Mouse (Mus musculus): Measurements from ENCODE around the gene Ntm. TPM values are rescaled to one million over a fixed set of nuclear protein-coding genes. Genes with fewer than 3 reads are reported as not detected.
A peak's percentile ranks its signal among the peaks of the same experiment; 100 is the strongest.

Gene Ntm
- polyA plus RNA-seq, 1 experiment from 2014 or later, result 14.3 TPM

GRCm38 (mm10) chr9:29956936-29957335 is 6.0 kb downstream of the Ntm start:
- H3K9me3 ChIP-seq (ENCODE audit: control insufficient read depth, low read length), result no peaks in the 10 kb centered on the region
- H3K4me2 ChIP-seq (ENCODE audit: low read depth, low read length, severe bottlenecking), result no peak overlapping the region
- no peak overlapping the region for H3K9ac ChIP-seq (ENCODE audit: low read length)
- peaks cover 6% of the 10 kb centered on the region for H3K27me3 ChIP-seq (ENCODE audit: control insufficient read depth, insufficient read depth, low read length)
- H3K27ac ChIP-seq (ENCODE audit: low read depth, low read length), result no peak overlapping the region
- WGBS, result 84% methylated on average over 5 of the region's 5 CpGs
- ATAC-seq (replicated peaks; ENCODE audit: low FRiP score) (no peak), DNase-seq (ENCODE audit: low spot score) (no peak)
- no peak overlapping the region for H3K4me3 ChIP-seq (ENCODE audit: low read depth, low read length)
- no peaks in the 10 kb centered on the region for H3K36me3 ChIP-seq (ENCODE audit: control insufficient read depth, insufficient read depth, low read length)
- peaks cover 8% of the 10 kb centered on the region for H3K4me1 ChIP-seq (replicated peaks; ENCODE audit: control insufficient read depth, insufficient read depth, low read length)

GRCm38 (mm10) chr9:29954031-29954430 is 8.9 kb downstream of the Ntm start:
- Histone ChIP-seq H3K36me3 (ENCODE audit: control insufficient read depth, insufficient read depth, low read length) (no peaks in the 10 kb centered on the region), H3K4me3 (ENCODE audit: low read depth, low read length) (no peak overlapping the region), H3K9ac (ENCODE audit: low read length) (no peak overlapping the region), H3K9me3 (ENCODE audit: control insufficient read depth, low read length) (no peaks in the 10 kb centered on the region), H3K4me1 (replicated peaks; ENCODE audit: control insufficient read depth, insufficient read depth, low read length) (no peaks in the 10 kb centered on the region), H3K27ac (ENCODE audit: low read depth, low read length) (no peak overlapping the region), H3K27me3 (ENCODE audit: control insufficient read depth, insufficient read depth, low read length) (no peaks in the 10 kb centered on the region), H3K4me2 (ENCODE audit: low read depth, low read length, severe bottlenecking) (no peak overlapping the region)
- ATAC-seq (replicated peaks; ENCODE audit: low FRiP score), result no peak
- 82% methylated on average over 6 of the region's 6 CpGs for WGBS
- no peak for DNase-seq (ENCODE audit: low spot score)

DNA sequence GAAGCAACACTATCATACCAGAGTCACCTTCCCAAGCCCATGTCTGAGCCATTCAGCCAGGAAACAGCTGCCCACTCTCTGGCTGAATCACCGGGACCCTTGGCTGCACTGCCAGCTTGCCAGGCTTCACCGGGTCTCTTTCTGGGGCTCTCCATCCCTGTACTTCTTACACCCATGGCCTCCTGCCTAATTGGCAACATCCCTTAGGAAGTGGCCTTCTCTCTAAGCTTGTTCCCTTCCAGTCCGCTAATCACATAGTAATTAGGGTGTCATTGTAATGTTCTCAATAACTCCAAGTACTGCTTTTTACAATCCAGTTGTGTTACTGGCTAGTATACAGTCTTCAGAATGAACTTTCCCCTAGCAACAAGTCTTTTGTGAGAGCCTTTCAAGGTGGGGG is 13.9 kb downstream of the Ntm start:
- Histone ChIP-seq H3K9me3 (ENCODE audit: control insufficient read depth, low read length) (no peaks in the 10 kb centered on the region), H3K27ac (ENCODE audit: low read depth, low read length) (no peak overlapping the region), H3K36me3 (ENCODE audit: control insufficient read depth, insufficient read depth, low read length) (no peaks in the 10 kb centered on the region), H3K4me1 (replicated peaks; ENCODE audit: control insufficient read depth, insufficient read depth, low read length) (no peaks in the 10 kb centered on the region), H3K9ac (ENCODE audit: low read length) (no peak overlapping the region), H3K27me3 (ENCODE audit: control insufficient read depth, insufficient read depth, low read length) (no peaks in the 10 kb centered on the region), H3K4me2 (ENCODE audit: low read depth, low read length, severe bottlenecking) (no peak overlapping the region), H3K4me3 (ENCODE audit: low read depth, low read length) (no peak overlapping the region)
- DNase-seq (ENCODE audit: low spot score) (no peak), ATAC-seq (replicated peaks; ENCODE audit: low FRiP score) (0 out of 2 replicates have a peak, but pooled peaks have one; percentile 18)
- 43% methylated on average over 3 of the region's 3 CpGs for WGBS

- Histone ChIP-seq H3K4me1 (replicated peaks; ENCODE audit: control insufficient read depth, insufficient read depth, low read length) (peaks cover 8% of the 10 kb centered on the region), H3K27me3 (ENCODE audit: control insufficient read depth, insufficient read depth, low read length) (no peaks in the 10 kb centered on the region; the same call in 1 of the 2 replicates), H3K9me3 (ENCODE audit: control insufficient read depth, low read length) (no peaks in the 10 kb centered on the region), H3K4me3 (ENCODE audit: low read depth, low read length) (peak overlapping the region; percentile 7; the same call in 1 of the 2 replicates), H3K27ac (ENCODE audit: low read depth, low read length) (no peak overlapping the region), H3K36me3 (ENCODE audit: control insufficient read depth, insufficient read depth, low read length) (no peaks in the 10 kb centered on the region), H3K4me2 (ENCODE audit: low read depth, low read length, severe bottlenecking) (peak overlapping the region; percentile 41; the same call in 1 of the 2 replicates), H3K9ac (ENCODE audit: low read length) (peak overlapping the region; percentile 27; the same call in 1 of the 2 replicates)
- DNase-seq (ENCODE audit: low spot score) (no peak), ATAC-seq (replicated peaks; ENCODE audit: low FRiP score) (no peak)
- WGBS, result 13% methylated on average over 20 of the region's 20 CpGs
Measured at GRCm38 (mm10) chr9:29943209-29944070, 19.5 kb downstream of the Ntm start.

DNA sequence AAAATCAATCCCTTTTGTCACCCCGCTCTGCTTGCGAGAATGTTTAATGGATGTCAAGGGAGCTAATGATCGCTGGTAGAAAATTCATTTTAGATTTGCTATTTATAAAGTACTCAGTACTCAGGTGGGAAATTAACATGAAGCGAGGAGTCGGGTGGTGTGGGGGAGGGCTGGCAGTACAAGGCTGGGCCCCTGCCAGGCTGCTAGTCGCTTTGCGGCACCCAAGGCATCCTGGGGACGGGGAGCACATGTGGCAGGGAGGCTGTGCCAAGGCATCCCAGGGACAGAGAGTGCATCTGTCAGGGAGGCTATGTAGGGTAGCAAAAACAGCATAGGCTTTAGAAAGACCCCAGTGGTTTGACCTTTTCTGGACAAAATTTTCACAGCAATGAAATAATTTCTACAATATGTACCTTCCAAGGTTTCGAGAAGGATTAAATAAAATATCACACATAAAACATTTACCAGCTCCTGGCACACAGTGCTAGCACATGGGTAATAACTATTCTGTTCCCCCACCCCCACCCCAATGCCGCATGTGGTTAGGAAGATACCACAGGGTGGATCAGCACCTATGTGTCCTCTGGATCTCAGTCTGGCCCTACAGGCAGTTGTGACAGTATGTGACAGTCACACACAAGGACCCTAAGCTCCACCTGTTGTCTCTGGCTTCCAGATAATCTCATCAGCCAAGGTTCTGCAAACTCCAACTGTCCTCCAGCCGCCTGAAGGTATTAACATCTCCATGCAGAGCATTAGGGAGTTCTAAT is 20.6 kb downstream of the Ntm start:
- ATAC-seq (replicated peaks; ENCODE audit: low FRiP score) (no peak), DNase-seq (ENCODE audit: low spot score) (no peak)
- no peaks in the 10 kb centered on the region for H3K9me3 ChIP-seq (ENCODE audit: control insufficient read depth, low read length)
- H3K36me3 ChIP-seq (ENCODE audit: control insufficient read depth, insufficient read depth, low read length), result no peaks in the 10 kb centered on the region
- no peak overlapping the region for H3K27ac ChIP-seq (ENCODE audit: low read depth, low read length)
- H3K4me3 ChIP-seq (ENCODE audit: low read depth, low read length), result no peak overlapping the region
- 72% methylated on average over 11 of the region's 11 CpGs for WGBS
- H3K4me1 ChIP-seq (replicated peaks; ENCODE audit: control insufficient read depth, insufficient read depth, low read length), result peaks cover 8% of the 10 kb centered on the region
- H3K4me2 ChIP-seq (ENCODE audit: low read depth, low read length, severe bottlenecking), result no peak overlapping the region
- no peak overlapping the region for H3K9ac ChIP-seq (ENCODE audit: low read length)
- no peaks in the 10 kb centered on the region; the same call in 1 of the 2 replicates for H3K27me3 ChIP-seq (ENCODE audit: control insufficient read depth, insufficient read depth, low read length)

GRCm38 (mm10) chr9:29939517-29940034 is 23.4 kb downstream of the Ntm start:
- Histone ChIP-seq H3K27me3 (ENCODE audit: control insufficient read depth, insufficient read depth, low read length) (no peaks in the 10 kb centered on the region; the same call in 1 of the 2 replicates), H3K27ac (ENCODE audit: low read depth, low read length) (no peak overlapping the region), H3K4me1 (replicated peaks; ENCODE audit: control insufficient read depth, insufficient read depth, low read length) (peaks cover 8% of the 10 kb centered on the region), H3K9me3 (ENCODE audit: control insufficient read depth, low read length) (no peaks in the 10 kb centered on the region), H3K4me2 (ENCODE audit: low read depth, low read length, severe bottlenecking) (no peak overlapping the region), H3K9ac (ENCODE audit: low read length) (no peak overlapping the region), H3K36me3 (ENCODE audit: control insufficient read depth, insufficient read depth, low read length) (no peaks in the 10 kb centered on the region), H3K4me3 (ENCODE audit: low read depth, low read length) (no peak overlapping the region)
- WGBS, result 52% methylated on average over 16 of the region's 16 CpGs
- no peak for DNase-seq (ENCODE audit: low spot score)
- no peak for ATAC-seq (replicated peaks; ENCODE audit: low FRiP score)

DNA sequence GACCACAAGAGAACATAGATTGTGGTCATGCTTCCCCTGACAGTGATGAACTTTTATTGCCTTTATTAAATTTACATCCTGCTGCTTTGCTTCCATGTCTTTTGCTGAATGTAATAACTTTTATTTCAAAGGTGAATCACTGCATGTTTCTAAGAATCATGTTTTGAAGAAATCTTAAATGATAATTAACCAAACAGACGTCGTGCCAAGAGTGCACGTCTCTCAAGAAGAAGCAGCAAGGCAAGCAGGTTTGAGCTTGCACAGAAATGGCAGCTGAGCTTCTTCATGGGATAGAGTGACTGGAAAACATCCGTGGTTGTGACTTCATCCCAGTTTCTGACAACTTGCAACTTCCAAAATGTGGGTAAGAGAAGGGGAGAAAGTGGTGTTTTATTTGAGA is 34.1 kb downstream of the Ntm start:
- ATAC-seq (replicated peaks; ENCODE audit: low FRiP score) (no peak), DNase-seq (ENCODE audit: low spot score) (no peak)
- Histone ChIP-seq H3K9me3 (ENCODE audit: control insufficient read depth, low read length) (no peaks in the 10 kb centered on the region), H3K4me3 (ENCODE audit: low read depth, low read length) (no peak overlapping the region), H3K27me3 (ENCODE audit: control insufficient read depth, insufficient read depth, low read length) (no peaks in the 10 kb centered on the region), H3K4me1 (replicated peaks; ENCODE audit: control insufficient read depth, insufficient read depth, low read length) (no peaks in the 10 kb centered on the region), H3K4me2 (ENCODE audit: low read depth, low read length, severe bottlenecking) (no peak overlapping the region), H3K27ac (ENCODE audit: low read depth, low read length) (no peak overlapping the region), H3K36me3 (ENCODE audit: control insufficient read depth, insufficient read depth, low read length) (no peaks in the 10 kb centered on the region), H3K9ac (ENCODE audit: low read length) (no peak overlapping the region)
- WGBS, result 88% methylated on average over 4 of the region's 4 CpGs

- H3K27ac ChIP-seq (ENCODE audit: low read depth, low read length), result no peak overlapping the region
- ATAC-seq (replicated peaks; ENCODE audit: low FRiP score) (no peak), DNase-seq (ENCODE audit: low spot score) (no peak)
- no peaks in the 10 kb centered on the region for H3K9me3 ChIP-seq (ENCODE audit: control insufficient read depth, low read length)
- H3K27me3 ChIP-seq (ENCODE audit: control insufficient read depth, insufficient read depth, low read length), result no peaks in the 10 kb centered on the region
- H3K4me1 ChIP-seq (replicated peaks; ENCODE audit: control insufficient read depth, insufficient read depth, low read length), result peaks cover 2% of the 10 kb centered on the region; the same call in 1 of the 2 replicates
- WGBS, result 79% methylated on average over 3 of the region's 3 CpGs
- H3K9ac ChIP-seq (ENCODE audit: low read length), result no peak overlapping the region
- no peaks in the 10 kb centered on the region for H3K36me3 ChIP-seq (ENCODE audit: control insufficient read depth, insufficient read depth, low read length)
- no peak overlapping the region for H3K4me2 ChIP-seq (ENCODE audit: low read depth, low read length, severe bottlenecking)
- no peak overlapping the region for H3K4me3 ChIP-seq (ENCODE audit: low read depth, low read length)
Measured at GRCm38 (mm10) chr9:29925382-29925781, 37.6 kb downstream of the Ntm start.

Measured in forebrain, embryonic 11.5 days (tissue).